ENCODE assay signal across 9 mouse cellular contexts in the genomic region with DNA sequence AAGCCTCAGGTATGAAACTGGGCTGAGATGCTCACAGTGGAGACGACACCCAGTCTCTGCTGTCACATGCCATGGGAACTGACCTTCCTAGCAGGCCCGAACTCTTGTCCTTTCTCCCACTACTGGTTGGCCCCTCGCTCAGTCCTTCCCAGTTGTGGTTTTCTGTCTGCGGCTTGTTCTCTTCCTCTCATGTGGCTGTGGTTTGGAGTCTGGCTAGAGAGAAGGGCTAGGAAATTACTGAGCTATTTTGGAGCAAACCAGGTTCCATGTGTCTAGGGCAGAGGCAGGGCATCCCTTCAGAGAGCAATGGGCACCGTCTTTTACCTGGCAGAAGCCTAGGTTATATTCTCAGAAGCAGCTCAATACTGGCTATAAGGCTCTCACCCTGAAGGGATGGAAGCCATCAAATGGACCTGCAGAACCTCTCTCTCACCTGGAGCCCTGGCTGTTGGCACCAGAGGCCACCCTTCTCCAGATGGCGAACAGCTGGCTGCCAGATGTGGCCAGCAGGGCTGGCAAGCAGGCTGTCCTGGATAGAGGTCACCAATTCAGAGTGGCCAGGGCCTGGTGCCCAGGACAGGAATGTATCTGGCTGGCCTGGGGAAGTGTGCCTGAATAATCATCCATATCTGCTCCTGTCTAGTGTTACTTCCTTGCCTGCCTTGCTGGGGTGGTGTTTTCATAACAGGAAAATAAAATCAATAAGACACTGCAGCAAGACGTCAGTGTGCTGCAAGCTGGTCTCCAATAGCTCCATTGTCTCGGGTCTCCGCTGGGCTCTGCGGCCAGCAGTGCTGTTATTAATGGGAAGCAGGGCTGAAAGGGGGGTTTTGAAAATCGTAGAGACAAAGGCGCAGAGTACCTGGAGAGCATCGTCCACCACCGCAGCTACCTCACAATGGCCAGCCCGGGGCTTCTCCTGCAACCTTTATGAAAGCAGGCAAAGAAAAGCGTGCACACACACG.
DNase-seq lines count a peak whose midpoint lies in the region; ATAC-seq and TF ChIP-seq lines count a peak whose summit lies in the region.
"Had no signal": no experiment of that assay in that cellular context is flagged by ENCODE, and none has a peak within 500 bp of the region (broad histone marks: within the 10 kb centered on the region; RNA-seq: fewer than 3 reads in every experiment).

No protein-coding gene starts in this region.

- H3K4me1 ChIP-seq in intestine, embryonic 15.5 days (replicated peaks): peaks cover 11% of the 10 kb centered on the region; the same call in 1 of the 2 replicates

- no peak overlapping the region for H3K9ac ChIP-seq in intestine, embryonic 15.5 days

- peak; percentile 65 to 71 for ATAC-seq in hematopoietic stem cell, adult 5-6 weeks (replicated peaks in 1 of 2; ENCODE audit: insufficient read depth in 1 of 2, low FRiP score in 2 of 2, low TSS enrichment in 1 of 2, low read depth in 1 of 2, poor library complexity in 2 of 2, severe bottlenecking in 2 of 2)
- ATAC-seq in CD4-positive, CD25-positive, alpha-beta regulatory T cell, adult 4 months: no peak
- ATAC-seq in intestine, embryonic 15.5 days: no peak
- ATAC-seq: activated CD4-positive, CD25-positive, alpha-beta regulatory T cell, adult 4 months had no signal

- H3K36me3 ChIP-seq in intestine, embryonic 15.5 days: no peaks in the 10 kb centered on the region; the same call in 1 of the 2 replicates

- no peaks in the 10 kb centered on the region for H3K27me3 ChIP-seq in intestine, embryonic 15.5 days (replicated peaks)

- peak overlapping the region; percentile 67; the same call in 1 of the 2 replicates for H3K27ac ChIP-seq in layer of hippocampus, adult 2 months
- no peak overlapping the region for H3K27ac ChIP-seq in intestine, embryonic 15.5 days

- WGBS in intestine, embryonic 15.5 days: 76% methylated on average over 17 of the region's 17 CpGs

- DNase-seq in layer of hippocampus, adult 2 months (ENCODE audit: low spot score in 2 of 2): no peak
- no peak for DNase-seq in layer of hippocampus, adult 9-11 months
- peak; percentile 33 for DNase-seq in mesoderm, embryonic 11.5 days (ENCODE audit: low read depth, low spot score)
- no peak for DNase-seq in lung, postnatal 25 days (ENCODE audit: low spot score)
- DNase-seq in cerebellum, adult 8-10 months: no peak

- no peak overlapping the region for H3K4me2 ChIP-seq in intestine, embryonic 15.5 days (replicated peaks)

- TF ChIP-seq CTCF in layer of hippocampus, adult 2 months (conservative IDR thresholded peaks at IDR 0.05): no peak

- H3K9me3 ChIP-seq in intestine, embryonic 15.5 days: no peaks in the 10 kb centered on the region

- no peak overlapping the region for H3K4me3 ChIP-seq in layer of hippocampus, adult 2 months
- H3K4me3 ChIP-seq in intestine, embryonic 15.5 days (replicated peaks): no peak overlapping the region

Comparison
In these comparisons a context has a peak if more than half of its experiments do, and no peak if none do; other contexts are left out.
1. ATAC-seq: peak in hematopoietic stem cell, adult 5-6 weeks (2 of 2); none in CD4-positive, CD25-positive, alpha-beta regulatory T cell, adult 4 months (single experiment) and intestine, embryonic 15.5 days (single experiment).